Mouse (Mus musculus): ENCODE measurements at regions not wholly inside any gene's neighbourhood (a gene's known extent, or its start where the extent isn't known, plus 50 kb on each side); places are given as distances from the start of the nearest gene placed in this dataset.

DNA sequence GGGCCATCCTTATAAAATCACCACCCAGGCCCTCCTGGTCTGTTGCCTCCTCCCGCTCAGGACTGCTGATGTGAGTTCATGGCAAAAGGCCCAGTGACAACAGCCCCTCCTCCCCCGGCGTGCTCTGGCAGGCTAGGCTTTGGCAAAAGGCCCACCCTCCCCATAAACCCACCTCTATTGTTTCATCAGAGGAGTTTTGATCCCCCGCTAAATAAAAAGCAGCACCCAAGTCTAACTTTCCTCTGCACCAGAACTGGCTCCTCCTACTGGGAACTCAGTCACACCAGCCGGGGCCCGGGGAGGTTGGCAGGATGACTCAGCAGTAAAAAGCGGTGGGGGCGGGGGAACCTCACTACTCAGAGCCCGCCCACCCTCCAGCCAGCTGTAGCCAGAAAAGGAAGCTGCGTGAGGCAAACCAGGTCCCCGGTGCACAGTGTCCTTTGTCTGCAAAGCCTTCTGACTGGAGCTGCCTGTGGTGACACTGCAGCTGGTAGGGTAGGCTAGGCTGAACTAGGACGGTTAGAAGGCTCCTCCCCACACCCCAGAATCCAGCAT, 122.1 kb downstream of the Cpeb2 start (continued):
- 0 out of 2 replicates have a peak, but pooled peaks have one; percentile 22 for TF ChIP-seq CHD1 (IDR thresholded peaks at IDR 0.05; ENCODE audit: low read depth, low read length)
- TF ChIP-seq EP300 (IDR thresholded peaks at IDR 0.05; ENCODE audit: low read depth in 1 of 2, low read length in 2 of 2): peak; percentile 67 to 86; a peak in 3 of 4 replicates

DNA sequence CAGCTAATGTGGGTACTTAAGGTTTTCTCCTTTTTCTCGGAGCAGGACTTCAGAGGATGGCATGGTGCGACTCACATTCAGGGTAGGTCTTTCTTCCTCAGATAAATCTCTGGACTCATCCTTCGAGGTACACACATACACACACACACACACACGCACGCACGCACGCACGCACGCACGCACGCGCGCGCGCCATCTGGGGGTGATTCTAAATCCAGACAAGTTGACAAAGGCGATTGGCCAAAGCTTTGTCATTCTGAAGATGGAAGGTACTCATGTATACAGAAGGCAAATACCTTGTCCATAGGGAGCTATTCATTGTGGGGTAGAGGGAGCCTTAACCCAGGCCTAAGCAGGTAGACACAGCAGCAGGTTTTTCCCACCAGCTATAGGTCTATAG, 122.9 kb downstream of the Cpeb2 start:
- Histone ChIP-seq H3K27ac (ENCODE audit: control insufficient read depth, low read depth, low read length) (peak overlapping the region; percentile 40; the same call in 1 of the 2 replicates), H3K79me2 (ENCODE audit: control insufficient read depth, insufficient read depth, low read length, poor library complexity) (no peaks in the 10 kb centered on the region), H3K9ac (ENCODE audit: control insufficient read depth, low read depth, low read length, poor library complexity, severe bottlenecking) (no peak overlapping the region), H3K4me1 (ENCODE audit: control insufficient read depth in 1 of 2, insufficient read depth in 2 of 2, low read length in 2 of 2) (peaks cover 34 to 46% of the 10 kb centered on the region in 2 experiments), H3K27me3 (ENCODE audit: control insufficient read depth in 1 of 2, insufficient read depth in 2 of 2, low read length in 2 of 2) (no peaks in the 10 kb centered on the region), H3K9me3 (replicated peaks; ENCODE audit: insufficient read depth, low read length) (no peaks in the 10 kb centered on the region), H3K4me3 (ENCODE audit: control insufficient read depth in 1 of 2, insufficient read depth in 1 of 2, low read depth in 2 of 2, low read length in 2 of 2) (no peak overlapping the region), H3K36me3 (ENCODE audit: control insufficient read depth in 1 of 2, insufficient read depth in 2 of 2, low read length in 2 of 2) (peaks cover 0 to 46% of the 10 kb centered on the region in 2 experiments; a peak in 2 of 4 replicates)
- TF ChIP-seq POLR2AphosphoS2 (IDR thresholded peaks at IDR 0.05; ENCODE audit: low read length) (no peak), CHD2 (IDR thresholded peaks at IDR 0.05; ENCODE audit: low read length) (no peak), MAX (IDR thresholded peaks at IDR 0.05; ENCODE audit: low read length) (no peak), CTCF (IDR thresholded peaks at IDR 0.05 in 2 of 3, conservative IDR thresholded peaks at IDR 0.05 in 1 of 3; ENCODE audit: control insufficient read depth in 1 of 3, insufficient read depth in 1 of 3, low read depth in 2 of 3, low read length in 3 of 3, poor library complexity in 1 of 3, severe bottlenecking in 1 of 3) (no peak), MAFK (IDR thresholded peaks at IDR 0.05; ENCODE audit: borderline replicate concordance, low read depth, low read length) (no peak), NRF1 (IDR thresholded peaks at IDR 0.05; ENCODE audit: insufficient read depth, low read depth, low read length, poor library complexity, severe bottlenecking) (no peak), HCFC1 (IDR thresholded peaks at IDR 0.05; ENCODE audit: low read depth, low read length) (no peak), E2F4 (IDR thresholded peaks at IDR 0.05; ENCODE audit: borderline replicate concordance, low read depth, low read length) (no peak), RCOR1 (IDR thresholded peaks at IDR 0.05; ENCODE audit: low read depth, low read length) (no peak), TCF12 (IDR thresholded peaks at IDR 0.05; ENCODE audit: low read depth, low read length) (no peak), KAT2A (conservative IDR thresholded peaks at IDR 0.05; ENCODE audit: low read depth, low read length) (no peak), MAZ (IDR thresholded peaks at IDR 0.05; ENCODE audit: low read depth, low read length) (no peak), ZNF384 (IDR thresholded peaks at IDR 0.05; ENCODE audit: low read depth, low read length) (no peak), NELFE (IDR thresholded peaks at IDR 0.05; ENCODE audit: low read depth, low read length) (no peak; the same call in 1 of the 2 replicates)
- no peak for DNase-seq (ENCODE audit: low read depth, low spot score)

DNA sequence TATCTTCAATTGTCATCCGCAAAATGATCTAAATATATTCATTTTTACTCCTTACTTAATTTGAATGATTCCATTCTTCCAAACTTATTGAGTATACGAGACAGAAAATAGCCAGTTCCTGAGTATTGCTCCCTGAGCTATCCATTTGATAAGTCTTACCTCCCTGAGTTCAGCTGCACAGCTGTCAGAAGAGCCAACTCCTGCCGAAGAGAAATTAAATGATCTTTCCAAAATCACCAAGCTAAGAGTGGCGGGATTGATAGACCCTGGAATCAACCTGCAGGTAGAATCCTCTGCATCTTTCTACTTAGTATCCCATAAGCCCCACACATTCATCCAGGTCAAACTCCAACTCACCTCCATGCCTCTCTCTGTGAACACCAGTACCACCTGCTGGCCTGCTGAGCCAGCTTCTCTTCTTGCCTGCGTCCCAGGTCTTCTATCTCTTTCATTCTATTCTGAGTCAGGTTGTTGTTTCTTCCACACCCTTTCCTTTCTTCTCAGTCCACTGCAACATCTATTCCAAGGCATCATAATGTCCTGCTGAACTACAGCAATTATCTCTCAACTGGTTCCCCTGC, 124.2 kb downstream of the Cpeb2 start:
- peaks cover 34 to 46% of the 10 kb centered on the region in 2 experiments for H3K4me1 ChIP-seq (ENCODE audit: control insufficient read depth in 1 of 2, insufficient read depth in 2 of 2, low read length in 2 of 2)
- no peak overlapping the region for H3K9ac ChIP-seq (ENCODE audit: control insufficient read depth, low read depth, low read length, poor library complexity, severe bottlenecking)
- DNase-seq (ENCODE audit: low read depth, low spot score): peak; percentile 57
- no peaks in the 10 kb centered on the region for H3K79me2 ChIP-seq (ENCODE audit: control insufficient read depth, insufficient read depth, low read length, poor library complexity)
- H3K9me3 ChIP-seq (replicated peaks; ENCODE audit: insufficient read depth, low read length): no peaks in the 10 kb centered on the region
- H3K27me3 ChIP-seq (ENCODE audit: control insufficient read depth in 1 of 2, insufficient read depth in 2 of 2, low read length in 2 of 2): no peaks in the 10 kb centered on the region
- H3K27ac ChIP-seq (ENCODE audit: control insufficient read depth, low read depth, low read length): no peak overlapping the region
- H3K36me3 ChIP-seq (ENCODE audit: control insufficient read depth in 1 of 2, insufficient read depth in 2 of 2, low read length in 2 of 2): peaks cover 0 to 45% of the 10 kb centered on the region in 2 experiments; a peak in 2 of 4 replicates
- H3K4me3 ChIP-seq (ENCODE audit: control insufficient read depth in 1 of 2, insufficient read depth in 1 of 2, low read depth in 2 of 2, low read length in 2 of 2): peak overlapping the region in 1 of 2 experiments; percentile 0; a peak in 1 of 4 replicates
- TF ChIP-seq MAZ (IDR thresholded peaks at IDR 0.05; ENCODE audit: low read depth, low read length) (0 out of 2 replicates have a peak, but pooled peaks have one; percentile 21), ZC3H11A (IDR thresholded peaks at IDR 0.05; ENCODE audit: low read depth, low read length) (peak; percentile 82), MEF2A (IDR thresholded peaks at IDR 0.05; ENCODE audit: extremely low read depth, insufficient replicate concordance, low read depth, low read length, poor library complexity, severe bottlenecking) (no peak), MAX (IDR thresholded peaks at IDR 0.05; ENCODE audit: low read length) (0 out of 2 replicates have a peak, but pooled peaks have one; percentile 12), CHD2 (IDR thresholded peaks at IDR 0.05; ENCODE audit: low read length) (no peak), MXI1 (IDR thresholded peaks at IDR 0.05; ENCODE audit: low read depth, low read length) (peak; percentile 67), CTCF (IDR thresholded peaks at IDR 0.05 in 2 of 3, conservative IDR thresholded peaks at IDR 0.05 in 1 of 3; ENCODE audit: control insufficient read depth in 1 of 3, insufficient read depth in 1 of 3, low read depth in 2 of 3, low read length in 3 of 3, poor library complexity in 1 of 3, severe bottlenecking in 1 of 3) (peak; percentile 27 to 63 (median 62)), ELF1 (IDR thresholded peaks at IDR 0.05; ENCODE audit: low read depth, low read length) (no peak), ZNF384 (IDR thresholded peaks at IDR 0.05; ENCODE audit: low read depth, low read length) (no peak), GATA1 (IDR thresholded peaks at IDR 0.05; ENCODE audit: low read depth, low read length) (peak; percentile 86), EP300 (IDR thresholded peaks at IDR 0.05; ENCODE audit: low read depth in 1 of 2, low read length in 2 of 2) (peak; percentile 69 to 70; a peak in 3 of 4 replicates), NELFE (IDR thresholded peaks at IDR 0.05; ENCODE audit: low read depth, low read length) (no peak), TCF12 (IDR thresholded peaks at IDR 0.05; ENCODE audit: low read depth, low read length) (peak; percentile 83), POLR2A (IDR thresholded peaks at IDR 0.05; ENCODE audit: control insufficient read depth in 1 of 2, insufficient read depth in 1 of 2, low read depth in 1 of 2, low read length in 2 of 2, poor library complexity in 1 of 2) (no peak), RCOR1 (IDR thresholded peaks at IDR 0.05; ENCODE audit: low read depth, low read length) (peak; percentile 55), NRF1 (IDR thresholded peaks at IDR 0.05; ENCODE audit: insufficient read depth, low read depth, low read length, poor library complexity, severe bottlenecking) (no peak), CHD1 (IDR thresholded peaks at IDR 0.05; ENCODE audit: low read depth, low read length) (peak; percentile 64; the same call in 1 of the 2 replicates), KAT2A (conservative IDR thresholded peaks at IDR 0.05; ENCODE audit: low read depth, low read length) (peak; percentile 13; the same call in 1 of the 2 replicates), SMC3 (IDR thresholded peaks at IDR 0.05; ENCODE audit: low read depth, low read length) (peak; percentile 78), BHLHE40 (IDR thresholded peaks at IDR 0.05; ENCODE audit: borderline replicate concordance, low read depth, low read length) (peak; percentile 17; the same call in 1 of the 2 replicates)

Measured in MEL (cell line).